Mouse (Mus musculus) telencephalon, adult 2 months (tissue): ENCODE results near the gene Sema3g.

Source experiments
- DNase-seq: peaks from one replicate; pipeline ENCODE4 v3.0.0-alpha.2; 2011; ENCODE audit warnings: low read depth, low spot score

Sema3g gene

DNA sequence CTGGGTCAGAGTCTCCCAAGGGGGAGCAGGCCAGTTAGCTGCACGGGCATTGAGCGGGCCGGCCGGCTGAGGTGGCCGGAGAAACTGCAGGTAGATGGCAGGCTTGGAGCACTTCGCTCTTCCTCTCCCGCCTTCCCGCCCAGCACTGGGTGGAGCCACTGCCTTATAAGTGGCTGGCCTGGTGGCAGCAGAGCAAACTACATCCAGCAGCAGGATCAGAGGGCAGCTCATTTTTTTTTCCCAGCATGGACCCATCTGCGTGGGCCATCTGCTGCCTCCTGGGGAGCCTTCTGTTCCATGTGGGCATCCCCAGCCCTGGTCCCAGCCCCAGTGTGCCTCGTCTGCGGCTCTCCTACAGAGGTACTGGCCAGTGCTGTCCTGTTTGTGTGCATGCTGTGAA lies at the start of gene Sema3g:
Gene Sema3g, plus strand, starts transcription at position 195 of the 400 bp plus-strand sequence.
- no peak for DNase-seq

DNA sequence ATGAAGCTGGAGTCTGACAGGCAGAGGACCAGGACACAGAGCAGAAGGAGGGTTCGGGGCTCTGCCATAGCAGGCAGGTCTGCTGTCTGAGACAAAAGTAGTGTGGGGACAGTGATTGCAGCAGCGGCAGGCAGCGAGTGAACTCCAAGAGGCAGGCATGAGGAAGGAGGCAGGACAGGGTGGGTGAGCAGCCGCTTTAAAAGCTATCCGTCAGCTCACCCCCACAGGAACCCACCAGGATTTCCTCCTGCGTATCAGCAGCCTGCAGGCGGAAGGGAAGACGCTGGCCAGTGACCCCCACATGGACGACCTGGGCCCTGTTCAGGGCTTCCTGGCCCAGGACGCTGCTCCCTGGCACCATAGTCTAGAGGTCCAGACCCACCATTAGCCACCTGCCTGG lies 49.2 kb upstream of the Sema3g start, which contains the start of gene Stab1:
Gene Stab1, minus strand, starts transcription at position 217 of the 400 bp plus-strand sequence.
- no peak for DNase-seq

GRCm38 (mm10) chr14:31169508-31169907 lies 48.2 kb upstream of the Sema3g start:
- no peak for DNase-seq

DNA sequence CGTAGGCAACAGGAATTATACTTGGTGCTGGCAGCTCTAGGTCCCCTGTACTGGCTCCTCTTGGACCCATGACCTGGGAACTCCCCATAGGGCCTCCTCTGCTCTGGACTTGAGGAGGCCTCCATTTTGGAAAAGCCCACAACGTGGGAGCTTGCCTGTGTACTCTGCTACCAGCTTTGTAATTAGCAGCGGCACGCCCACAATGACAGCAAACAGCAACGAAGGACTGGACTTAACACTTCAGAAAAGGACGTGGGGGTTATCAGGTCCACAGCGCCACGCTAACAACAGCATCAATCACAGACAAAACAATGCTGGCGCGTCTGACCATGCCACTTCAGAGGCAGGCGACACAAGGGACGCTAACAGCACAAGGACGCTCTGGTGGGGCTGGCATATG lies 46.7 kb upstream of the Sema3g start:
- DNase-seq = no peak

GRCm38 (mm10) chr14:31171386-31171785 lies 46.3 kb upstream of the Sema3g start:
- no peak for DNase-seq

- no peak for DNase-seq
Observed at GRCm38 (mm10) chr14:31171821-31172220, 45.8 kb upstream of the Sema3g start.

- DNase-seq = no peak
Observed at GRCm38 (mm10) chr14:31172781-31173455, 44.7 kb upstream of the Sema3g start.

DNA sequence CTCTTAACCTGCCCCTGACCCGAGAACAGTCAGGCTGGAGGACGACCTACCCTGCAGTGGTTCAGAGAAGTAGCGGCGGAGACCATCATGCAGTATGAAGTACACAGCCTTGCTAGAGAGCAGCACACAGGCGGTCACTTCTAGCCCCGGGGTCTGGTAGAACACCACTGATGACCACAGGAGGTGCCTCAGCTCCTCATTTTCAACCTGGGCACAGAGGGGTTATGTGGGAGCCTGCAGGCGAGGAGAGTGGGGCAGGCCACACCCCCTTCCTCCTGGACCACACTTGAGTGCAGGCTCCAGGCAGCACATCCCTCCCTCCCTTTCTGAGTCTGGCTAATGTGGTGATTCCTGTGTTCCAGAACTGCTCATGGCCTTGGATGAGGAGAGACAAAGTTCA lies 44.1 kb upstream of the Sema3g start:
- DNase-seq = no peak

- DNase-seq = no peak
Observed at GRCm38 (mm10) chr14:31177287-31177686, 40.4 kb upstream of the Sema3g start.

DNA sequence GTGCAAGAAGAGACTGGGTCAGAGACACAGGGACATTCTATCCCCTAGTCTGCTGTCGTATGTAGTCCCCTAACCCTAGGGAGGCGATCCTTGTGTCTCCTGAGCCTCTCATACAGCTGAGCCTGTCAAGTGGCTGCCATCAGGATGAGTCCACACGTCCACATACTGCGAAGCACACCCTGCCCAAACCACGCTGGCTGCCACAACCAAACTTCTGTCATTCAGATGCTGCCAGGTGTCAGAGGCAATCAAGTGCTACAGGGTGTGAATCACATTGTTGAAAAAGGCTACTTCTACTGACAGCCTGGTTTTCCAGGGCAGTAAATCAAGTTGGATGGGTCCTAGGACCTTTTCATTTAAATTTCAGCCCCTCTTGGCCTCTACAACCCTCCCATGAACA lies 39.9 kb upstream of the Sema3g start:
- DNase-seq = no peak

DNA sequence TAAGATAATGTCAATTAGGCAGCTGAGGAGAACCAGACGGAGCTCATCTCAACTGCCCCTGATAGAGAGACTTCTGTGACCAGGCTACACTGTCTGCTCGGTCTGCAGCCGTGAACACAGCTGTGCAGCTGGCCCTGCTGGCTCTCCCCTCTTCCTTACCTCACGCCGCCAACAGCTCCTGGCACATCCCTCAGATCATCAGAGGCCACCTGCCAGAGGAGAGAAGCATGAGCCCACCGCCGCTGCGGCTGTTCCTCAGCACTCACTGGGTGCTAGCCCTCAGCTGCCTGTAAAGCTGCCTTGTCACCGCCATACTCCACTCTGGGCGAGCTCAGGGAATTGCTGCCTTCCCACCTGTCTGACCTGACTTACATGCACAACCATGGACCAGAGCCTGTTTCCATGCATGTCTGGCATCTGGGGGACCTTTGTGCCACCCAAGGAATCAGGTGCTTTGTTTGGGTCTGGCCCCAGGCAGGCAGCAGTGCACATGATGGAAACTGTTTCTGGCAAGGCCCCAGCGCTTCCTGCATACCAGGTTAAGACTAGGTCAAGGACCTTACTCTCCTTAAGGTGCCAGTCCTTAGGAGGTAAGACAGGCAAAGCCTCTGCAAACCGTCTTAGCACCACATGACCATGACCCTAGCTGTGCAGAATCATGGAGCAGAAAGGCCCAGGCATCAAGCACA lies 37.8 kb upstream of the Sema3g start:
- no peak for DNase-seq

GRCm38 (mm10) chr14:31181512-31181911 lies 36.1 kb upstream of the Sema3g start:
- no peak for DNase-seq

DNA sequence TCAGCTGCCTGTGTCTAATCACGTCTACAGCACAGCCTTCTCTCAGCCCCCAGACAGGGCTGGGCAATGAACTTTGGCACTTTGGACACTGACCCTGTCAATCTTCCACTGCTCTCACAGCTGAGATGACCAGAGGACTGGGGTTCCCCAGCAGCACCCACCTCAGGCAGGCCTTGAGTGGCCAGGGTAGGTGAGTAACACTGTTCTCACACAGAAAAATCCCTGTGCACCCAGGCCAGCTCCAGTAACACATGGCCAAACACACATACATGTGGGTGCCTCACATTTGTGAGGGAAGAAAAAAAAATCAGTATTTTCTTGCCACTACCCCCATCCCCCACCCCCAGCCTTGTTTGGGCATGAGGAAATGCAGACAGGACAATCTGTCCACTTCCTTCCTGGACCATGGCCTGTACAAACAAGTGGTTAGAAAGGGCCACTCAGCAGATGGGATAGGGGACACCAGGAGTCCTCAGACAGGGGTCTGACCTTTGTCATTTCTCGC lies 34.8 kb upstream of the Sema3g start:
- no peak for DNase-seq

DNA sequence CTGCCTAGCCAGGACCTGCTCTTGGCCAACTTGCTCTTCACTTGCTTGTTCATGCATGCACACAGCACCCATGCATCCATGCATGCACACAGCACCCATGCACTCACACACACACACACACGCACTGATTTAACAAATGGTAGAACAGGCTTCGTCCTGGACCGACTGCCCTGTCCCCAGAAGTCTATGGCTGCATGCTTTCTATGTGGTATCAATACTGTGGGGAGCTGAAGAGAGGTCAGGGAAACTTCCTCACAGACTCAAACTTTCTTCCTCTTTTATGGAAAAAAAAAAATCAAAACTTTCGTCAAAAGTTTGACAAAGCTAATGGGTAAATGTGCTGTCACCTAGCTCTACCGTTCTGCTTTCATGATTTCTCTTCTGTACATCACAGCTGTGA lies 34.1 kb upstream of the Sema3g start:
- DNase-seq = no peak

DNA sequence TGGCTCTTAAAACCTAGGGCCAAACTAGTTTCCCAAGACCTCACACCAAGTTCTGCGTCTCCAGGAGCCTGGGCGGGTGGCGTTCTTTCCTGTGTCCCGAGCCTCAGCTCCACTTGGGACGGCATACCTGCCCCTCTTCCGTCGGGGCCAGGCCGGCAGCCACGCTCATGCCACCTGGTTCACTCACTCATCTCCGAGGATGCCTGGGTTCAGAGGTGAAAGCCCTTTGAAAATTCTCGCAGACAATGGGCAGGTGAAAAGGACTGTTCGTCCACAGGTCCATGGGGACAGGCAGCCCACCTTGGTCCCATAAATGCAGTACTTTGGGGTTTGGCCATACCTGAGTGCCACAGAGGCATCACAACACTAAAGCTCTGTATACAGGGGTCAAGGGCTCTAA lies 33.5 kb upstream of the Sema3g start:
- no peak for DNase-seq

GRCm38 (mm10) chr14:31186656-31187055 lies 31.0 kb upstream of the Sema3g start:
- no peak for DNase-seq

DNA sequence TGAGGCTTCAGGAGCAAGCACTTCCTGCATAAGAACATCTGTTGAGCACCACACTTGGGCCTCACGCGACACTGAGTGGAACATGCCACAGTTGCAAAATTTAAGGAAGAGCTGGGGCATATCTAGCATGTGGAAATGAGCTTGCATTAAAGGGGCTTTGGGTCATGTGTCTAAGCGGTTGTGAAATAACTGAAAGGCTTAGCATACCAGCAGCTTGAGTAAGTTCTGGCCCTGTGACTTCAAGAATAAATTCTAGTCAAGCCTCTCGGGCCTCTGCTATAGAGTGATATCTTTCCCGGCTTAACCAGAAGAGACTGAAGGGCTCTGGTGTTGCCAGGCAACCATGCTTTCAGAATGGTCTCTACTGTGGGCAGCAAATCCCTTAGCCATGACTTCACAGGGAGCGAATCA lies 28.9 kb upstream of the Sema3g start:
- DNase-seq = no peak

DNA sequence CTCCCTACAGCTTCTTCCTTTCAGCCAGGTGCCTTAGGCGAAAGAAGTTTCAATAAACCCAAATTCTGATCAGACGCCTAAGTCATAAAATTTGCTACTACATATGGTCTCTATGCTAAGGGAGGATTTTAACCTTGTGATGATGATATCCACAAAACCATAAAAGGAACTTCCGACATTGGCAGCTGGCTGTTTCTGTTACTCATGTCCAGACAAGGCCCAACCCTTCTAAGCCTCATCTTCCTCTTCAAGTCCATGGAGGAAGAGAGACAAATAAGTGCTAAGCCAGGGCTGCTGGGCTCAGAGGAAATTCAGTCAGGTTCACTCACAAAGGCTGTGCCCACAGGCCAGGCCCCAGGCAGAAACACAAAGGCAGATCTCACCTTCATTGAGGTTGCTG lies 28.3 kb upstream of the Sema3g start:
- DNase-seq = no peak

- DNase-seq = no peak
Observed at GRCm38 (mm10) chr14:31191936-31192335, 25.7 kb upstream of the Sema3g start.

DNA sequence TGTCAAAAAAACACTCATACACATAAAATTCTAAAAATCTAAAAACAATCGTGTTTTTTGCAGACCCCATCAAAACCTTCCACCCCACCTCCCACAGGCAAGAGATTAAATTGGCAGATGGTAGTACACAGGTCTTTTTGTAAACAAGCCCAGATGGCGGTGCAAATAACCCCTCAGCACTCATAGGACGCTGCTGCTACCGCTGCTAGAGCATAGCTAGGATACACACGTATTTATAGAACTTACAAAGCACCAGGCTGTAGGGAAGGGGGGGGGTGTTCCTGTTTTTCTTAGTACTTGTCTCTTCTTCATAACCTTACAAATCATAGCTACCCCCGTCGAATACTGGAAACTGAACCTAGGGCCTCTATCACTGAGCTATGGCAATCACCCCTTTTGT lies 23.9 kb upstream of the Sema3g start:
- no peak for DNase-seq

- no peak for DNase-seq
Observed at GRCm38 (mm10) chr14:31194441-31194840, 23.2 kb upstream of the Sema3g start.

GRCm38 (mm10) chr14:31194891-31195513 lies 22.7 kb upstream of the Sema3g start:
- no peak for DNase-seq

DNA sequence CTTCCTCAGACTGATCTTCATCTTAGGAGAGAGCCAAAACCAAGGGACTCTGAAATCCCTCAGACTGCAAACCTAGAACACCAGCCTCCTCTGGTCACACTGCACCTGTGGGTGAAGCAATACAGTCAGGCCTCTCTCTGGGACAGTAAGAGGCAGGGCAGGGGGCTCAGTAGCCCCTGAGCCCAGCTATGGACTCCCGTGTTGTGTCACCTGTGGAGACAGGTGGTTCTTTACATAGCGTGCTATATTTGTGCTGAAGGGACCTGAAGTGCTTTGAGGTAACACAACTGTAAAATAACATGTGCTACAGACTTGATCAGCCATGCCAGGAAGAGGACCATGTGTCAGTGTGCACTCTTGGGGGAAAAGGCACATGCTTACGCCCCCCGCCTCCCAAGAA lies 22.1 kb upstream of the Sema3g start:
- no peak for DNase-seq
